Mouse (Mus musculus) stomach, postnatal 0 days (tissue): ENCODE data around the gene Stim1. TPM values are rescaled to one million over a fixed set of nuclear protein-coding genes. Genes with fewer than 3 reads are reported as not detected.

ENCODE experiments used
- ATAC-seq: fragments of 200-750 bp; cut with Nextera tagmentation; 2 replicates; pipeline ENCODE4 v1.8.0; 2017; ENCODE audit not compliant: low FRiP score, low TSS enrichment
- DNase-seq: peaks from one replicate; pipeline ENCODE4 v3.0.0-alpha.2; 2016; ENCODE audit warnings: low spot score
- H3K27ac ChIP-seq: fragments of 300-500 bp; sonication (generic); replicated peaks from 2 replicates; pipeline ENCODE4 v1.5.1; 2014; ENCODE audit warnings: mild to moderate bottlenecking, control low read depth
- H3K27me3 ChIP-seq: fragments of 300-500 bp; sonication (generic); 2 replicates; pipeline ENCODE4 v1.6.1; 2014; ENCODE audit warnings: low read length; ENCODE audit not compliant: control insufficient read depth, insufficient read depth
- H3K36me3 ChIP-seq: fragments of 300-500 bp; sonication (generic); 2 replicates; pipeline ENCODE4 v1.6.1; 2014; ENCODE audit warnings: low read length, mixed read lengths; ENCODE audit not compliant: control insufficient read depth, insufficient read depth
- H3K4me1 ChIP-seq: fragments of 300-500 bp; sonication (generic); replicated peaks from 2 replicates; pipeline ENCODE4 v1.6.1; 2014; ENCODE audit warnings: antibody characterized with exemption; ENCODE audit not compliant: control insufficient read depth, insufficient read depth
- H3K4me2 ChIP-seq: fragments of 300-500 bp; sonication (generic); replicated peaks from 2 replicates; pipeline ENCODE4 v1.6.1; 2014; ENCODE audit warnings: low read depth, mild to moderate bottlenecking, control low read depth, moderate library complexity
- H3K4me3 ChIP-seq: fragments of 300-500 bp; sonication (generic); 2 replicates; pipeline ENCODE4 v1.5.1; 2014; ENCODE audit warnings: low read depth, low read length, control low read depth
- H3K9ac ChIP-seq: fragments of 300-500 bp; sonication (generic); 2 replicates; pipeline ENCODE4 v1.6.1; 2014; ENCODE audit warnings: mild to moderate bottlenecking, low read length, control low read depth, mixed read lengths
- H3K9me3 ChIP-seq: fragments of 300-500 bp; sonication (generic); 2 replicates; pipeline ENCODE4 v1.6.1; 2016; ENCODE audit warnings: low read length; ENCODE audit not compliant: control insufficient read depth
- CTCF ChIP-seq: IDR thresholded peaks from 2 replicates; pipeline ENCODE4 v1.5.1; 2016; ENCODE audit warnings: antibody characterized with exemption, low read depth, mild to moderate bottlenecking, moderate library complexity
- EP300 ChIP-seq: optimal IDR thresholded peaks from 2 replicates; pipeline ENCODE3; 2016; ENCODE audit warnings: antibody characterized with exemption
- WGBS: fragments of 180-500 bp; shearing (Covaris S2); extraction: QIAGEN DNeasy Blood & Tissue Kit; methylation state at CpG from one replicate; pipeline ENCODE4 v1.1.7; 2014; 5-methylcytosine and 5-hydroxymethylcytosine counted together
- polyA plus RNA-seq: library from polyadenylated mRNA; unstranded; fragments of >200 nt; fragmentation: Nextera tagmentation; extraction: Ambion mirVana; gene quantifications from 2 replicates; pipeline ENCODE4 v1.2.1, GENCODE M21; 2015

Gene Stim1
- polyA plus RNA-seq, 1 experiment from 2014 or later: 26.4 TPM

GRCm38 (mm10) chr7:102313535-102313863 is 45.9 kb downstream of the Stim1 start:
- ATAC-seq (no peak), DNase-seq (no peak)
- H3K4me3 ChIP-seq: no peak overlapping the region
- H3K9me3 ChIP-seq: no peaks in the 10 kb centered on the region
- no peak overlapping the region for H3K27ac ChIP-seq
- TF ChIP-seq EP300 (no peak), CTCF (no peak)
- no peak overlapping the region for H3K4me2 ChIP-seq
- H3K4me1 ChIP-seq: no peaks in the 10 kb centered on the region
- H3K27me3 ChIP-seq: no peaks in the 10 kb centered on the region
- no peaks in the 10 kb centered on the region for H3K36me3 ChIP-seq
- no peak overlapping the region for H3K9ac ChIP-seq
- whole genome bisulfite sequencing: 59% methylated on average over 2 of the region's 2 CpGs

DNA sequence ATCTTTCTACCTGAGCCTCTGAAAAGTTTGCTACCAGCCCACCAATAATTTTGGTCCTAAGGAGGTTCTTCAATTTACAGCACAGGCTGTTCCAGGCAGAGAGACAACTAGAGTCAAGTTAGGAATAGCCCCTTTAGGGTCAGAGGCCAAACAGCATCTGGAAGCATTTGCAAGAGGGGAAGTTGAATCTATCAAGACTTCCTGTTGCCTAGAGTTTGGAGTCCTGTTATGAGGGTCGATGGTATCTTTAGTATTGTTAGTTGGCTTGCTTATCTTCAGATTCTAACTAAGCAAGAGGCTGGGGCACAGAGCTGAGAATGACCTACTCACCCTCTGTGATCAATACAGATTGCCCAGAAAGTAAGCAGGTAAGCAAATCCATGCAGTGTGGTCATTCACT is 46.5 kb downstream of the Stim1 start:
- DNase-seq (no peak), ATAC-seq (no peak)
- H3K36me3 ChIP-seq: no peaks in the 10 kb centered on the region
- no peaks in the 10 kb centered on the region for H3K9me3 ChIP-seq
- H3K27me3 ChIP-seq: no peaks in the 10 kb centered on the region
- no peak overlapping the region for H3K4me2 ChIP-seq
- WGBS: 51% methylated on average over 1 of the region's 1 CpGs
- H3K4me1 ChIP-seq: no peaks in the 10 kb centered on the region
- H3K9ac ChIP-seq: no peak overlapping the region
- no peak overlapping the region for H3K4me3 ChIP-seq
- H3K27ac ChIP-seq: 0 out of 2 replicates have a peak overlapping the region, but pooled peaks have one; percentile 24
- no peak for TF ChIP-seq CTCF
- TF ChIP-seq EP300: no peak

DNA sequence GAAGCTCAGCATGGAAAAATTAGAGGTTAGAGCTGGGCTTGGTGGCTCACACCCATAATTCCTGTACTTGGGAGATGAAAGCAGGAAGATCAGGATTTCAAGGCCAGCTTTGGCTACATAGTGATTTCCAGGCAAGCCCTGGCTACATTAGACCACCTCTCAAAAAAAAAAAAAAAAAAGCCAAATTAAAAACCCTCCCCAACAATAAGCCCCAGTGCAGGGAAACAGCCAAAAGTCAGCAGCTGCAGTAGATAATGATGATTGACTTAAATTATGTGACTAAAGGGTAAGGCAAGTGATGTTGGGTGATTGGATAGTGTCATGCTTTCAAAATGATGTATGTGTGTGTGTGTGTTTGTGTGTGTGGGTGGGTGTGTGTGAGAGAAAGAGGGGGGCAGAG is 47.3 kb downstream of the Stim1 start:
- ATAC-seq: no peak

GRCm38 (mm10) chr7:102315435-102315834 is 47.8 kb downstream of the Stim1 start:
- Histone ChIP-seq H3K9ac (no peak overlapping the region), H3K27me3 (no peaks in the 10 kb centered on the region), H3K4me3 (no peak overlapping the region), H3K36me3 (no peaks in the 10 kb centered on the region), H3K4me2 (no peak overlapping the region), H3K4me1 (no peaks in the 10 kb centered on the region), H3K27ac (no peak overlapping the region), H3K9me3 (no peaks in the 10 kb centered on the region)
- 52% methylated on average over 7 of the region's 7 CpGs for WGBS
- ATAC-seq: no peak
- DNase-seq: no peak
- no peak for TF ChIP-seq EP300
- no peak for TF ChIP-seq CTCF

More for the DNA sequence above, 47.3 kb downstream of the Stim1 start:
- Histone ChIP-seq H3K9me3 (no peaks in the 10 kb centered on the region), H3K9ac (no peak overlapping the region), H3K36me3 (no peaks in the 10 kb centered on the region), H3K27me3 (no peaks in the 10 kb centered on the region), H3K4me1 (no peaks in the 10 kb centered on the region), H3K4me3 (no peak overlapping the region), H3K27ac (no peak overlapping the region), H3K4me2 (no peak overlapping the region)
- DNase-seq: no peak
- TF ChIP-seq EP300: no peak
- TF ChIP-seq CTCF: no peak

GRCm38 (mm10) chr7:102317583-102318168 is 50.1 kb downstream of the Stim1 start:
- H3K9me3 ChIP-seq: no peaks in the 10 kb centered on the region

DNA sequence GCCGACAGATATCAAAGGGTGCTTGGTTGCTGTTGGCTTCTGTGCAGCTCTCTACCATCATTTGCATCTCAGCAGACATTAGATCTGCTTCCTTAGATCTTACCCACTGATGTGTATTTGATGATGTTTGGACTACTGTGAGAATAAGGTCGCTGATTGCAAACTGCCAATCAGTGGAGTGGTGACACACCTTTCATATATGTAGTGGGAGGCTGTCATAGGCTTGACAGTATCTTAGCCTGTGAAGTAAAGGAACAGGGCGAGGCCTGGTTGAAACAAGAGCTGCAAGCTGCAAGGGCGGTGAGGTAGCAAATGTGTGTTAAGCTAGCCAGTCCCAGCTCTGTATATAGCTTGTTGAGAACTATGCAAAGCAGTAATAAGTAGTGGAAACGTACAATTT is 54.5 kb downstream of the Stim1 start:
- H3K27me3 ChIP-seq: no peaks in the 10 kb centered on the region
- 72% methylated on average over 5 of the region's 5 CpGs for WGBS
- DNase-seq (no peak), ATAC-seq (peak; percentile 71)
- H3K4me1 ChIP-seq: no peaks in the 10 kb centered on the region
- no peaks in the 10 kb centered on the region for H3K9me3 ChIP-seq
- H3K36me3 ChIP-seq: no peaks in the 10 kb centered on the region
- H3K4me2 ChIP-seq: no peak overlapping the region
- TF ChIP-seq EP300: no peak
- no peak for TF ChIP-seq CTCF
- no peak overlapping the region for H3K9ac ChIP-seq
- no peak overlapping the region for H3K27ac ChIP-seq
- no peak overlapping the region for H3K4me3 ChIP-seq

More at GRCm38 (mm10) chr7:102317583-102318168, 50.1 kb downstream of the Stim1 start:
- DNase-seq (no peak), ATAC-seq (peak; percentile 86)
- 77% methylated on average over 3 of the region's 3 CpGs for WGBS
- Histone ChIP-seq H3K27ac (no peak overlapping the region), H3K4me2 (no peak overlapping the region), H3K27me3 (no peaks in the 10 kb centered on the region), H3K4me1 (no peaks in the 10 kb centered on the region), H3K9ac (no peak overlapping the region), H3K4me3 (no peak overlapping the region), H3K36me3 (no peaks in the 10 kb centered on the region)
- TF ChIP-seq EP300 (no peak), CTCF (no peak)
